Mouse (Mus musculus) lung, postnatal 4 days (tissue): ENCODE data around the gene Cyp2c38.
"Not testable (repeated sequence)": the region's sequence is repeated elsewhere in the genome, so short reads cannot be mapped to it uniquely, and the experiment has no call there.

ENCODE experiments used
- DNase-seq, 2 experiments: peaks; one replicate each; pipeline ENCODE4 v3.0.0; 2021

Gene Cyp2c38

GRCm38 (mm10) chr19:39462941-39463340, at the start of gene Cyp2c38:
Gene Cyp2c38, minus strand, starts transcription at chr19:39463075.
- DNase-seq = no peak

GRCm38 (mm10) chr19:39510534-39510933, 47.7 kb upstream of the Cyp2c38 start, which contains the start of gene Cyp2c39:
Gene Cyp2c39, plus strand, starts transcription at chr19:39510862.
- DNase-seq = no peak

GRCm38 (mm10) chr19:39509533-39509932, 46.7 kb upstream of the Cyp2c38 start:
- DNase-seq = no peak

- no peak for DNase-seq
These were observed 43.5 kb upstream of the Cyp2c38 start for GRCm38 (mm10) chr19:39506341-39506740.

DNA sequence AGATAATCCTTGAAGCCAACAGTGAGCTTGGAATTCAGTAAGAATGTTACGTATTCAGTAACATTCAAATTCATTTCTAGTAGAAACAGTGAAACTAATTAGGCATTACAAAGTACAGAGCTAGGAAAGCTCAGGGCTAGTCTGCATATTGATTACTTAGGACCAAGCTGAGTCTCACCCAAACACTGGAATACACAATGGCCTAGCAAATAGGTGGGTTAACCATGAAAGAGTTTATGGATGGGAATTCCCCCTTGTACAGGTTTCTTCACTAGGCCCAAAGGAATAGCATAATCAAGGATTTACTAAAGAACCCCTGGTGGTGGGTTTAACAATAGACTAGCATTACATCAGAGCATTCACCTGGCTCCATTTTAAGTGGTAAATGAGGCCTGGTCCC, 21.1 kb upstream of the Cyp2c38 start:
- not testable (repeated sequence) for DNase-seq

GRCm38 (mm10) chr19:39463923-39464322, 1.0 kb upstream of the Cyp2c38 start:
- no peak for DNase-seq
